Mouse (Mus musculus) WW6 (cell line): ENCODE measurements around the gene Lif.

Experiments used
- DNase-seq: peaks from one replicate; pipeline ENCODE4 v3.0.0-alpha.2; 2013; ENCODE audit warnings: low read depth, low spot score

Gene Lif

DNA sequence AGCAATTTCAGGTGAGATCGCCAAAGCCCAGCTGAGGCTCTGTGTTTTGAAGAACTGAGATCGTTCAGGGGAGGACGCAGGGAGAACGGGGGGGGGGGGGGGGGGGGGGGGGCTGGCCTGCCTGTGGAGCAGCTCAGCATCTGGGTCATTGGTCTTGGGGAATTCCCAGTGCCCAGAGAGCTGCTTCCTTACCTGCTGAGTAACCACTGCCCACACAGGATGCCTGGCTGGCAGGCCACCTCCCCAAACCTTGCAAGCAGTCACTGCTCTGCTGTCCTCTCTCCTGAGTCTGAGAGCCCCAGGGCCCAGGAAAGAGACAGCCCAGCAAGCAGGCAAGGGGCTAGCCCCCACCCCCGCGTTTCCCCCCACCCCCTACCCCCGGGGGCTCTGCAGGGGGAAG is 5.5 kb downstream of the Lif start:
- DNase-seq, result no peak

DNA sequence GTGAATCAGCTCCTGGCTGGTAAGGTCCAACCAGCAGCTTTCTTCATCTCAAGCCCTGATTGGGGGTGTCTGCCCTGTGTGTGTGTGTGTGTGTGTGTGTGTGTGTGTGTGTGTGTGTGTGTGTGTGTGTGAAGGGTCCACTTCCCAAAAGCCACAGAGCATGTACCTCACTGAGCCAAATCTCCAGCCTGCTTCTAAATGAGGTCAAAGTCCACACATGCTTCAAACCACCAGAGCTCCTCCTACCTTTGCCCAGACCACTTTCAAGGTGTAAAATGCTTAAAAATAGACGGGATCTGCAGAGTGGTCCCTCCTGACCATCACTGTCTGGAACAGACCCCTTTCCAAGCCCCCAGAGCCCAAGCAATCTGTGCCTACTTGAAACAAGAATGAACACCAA is 5.9 kb downstream of the Lif start:
- no peak for DNase-seq

DNA sequence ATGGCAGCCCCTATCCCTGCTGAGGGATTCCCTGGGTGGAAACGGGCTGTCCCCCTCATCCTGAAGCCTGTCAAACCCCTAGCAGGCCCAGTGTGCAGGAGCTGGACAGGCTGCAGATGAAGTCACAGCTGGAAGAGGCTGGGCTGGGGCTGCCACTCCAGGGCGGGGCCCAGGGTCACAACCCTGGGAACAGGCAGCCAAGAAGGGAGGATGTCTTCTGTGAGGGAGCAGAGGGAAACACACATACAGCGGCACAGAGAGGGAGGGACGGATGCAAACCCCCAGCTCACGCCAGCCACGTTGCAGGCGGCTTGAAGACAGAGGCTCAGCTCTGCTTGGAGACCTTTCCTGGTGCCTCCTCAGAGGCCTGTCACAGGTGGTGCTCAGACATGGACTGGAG is 6.7 kb downstream of the Lif start:
- DNase-seq, result no peak

GRCm38 (mm10) chr11:4266271-4267201 is 9.2 kb downstream of the Lif start:
- DNase-seq, result no peak

DNA sequence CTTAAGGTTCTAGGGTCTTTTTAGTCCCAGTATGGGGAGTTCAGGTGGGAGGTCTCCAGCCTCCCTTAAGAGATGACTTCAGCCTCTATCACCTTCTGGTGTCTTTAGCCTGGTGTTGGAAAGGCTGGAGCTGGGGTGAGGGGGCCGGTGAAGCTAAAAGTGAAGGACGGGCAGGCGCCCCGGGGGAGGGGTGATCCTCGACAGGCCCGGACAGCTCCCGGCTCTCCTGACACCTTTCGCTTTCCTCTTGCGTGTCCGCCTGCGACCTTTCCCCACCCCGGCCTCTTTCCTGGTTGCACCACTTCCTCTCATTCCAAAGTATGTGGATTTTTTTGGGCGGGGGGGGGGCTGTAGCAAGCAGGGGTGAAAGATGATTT is 9.8 kb downstream of the Lif start:
- no peak for DNase-seq

GRCm38 (mm10) chr11:4268500-4268899 is 11.1 kb downstream of the Lif start:
- DNase-seq, result no peak

GRCm38 (mm10) chr11:4270744-4271459 is 13.5 kb downstream of the Lif start:
- DNase-seq, result peak; percentile 58

DNA sequence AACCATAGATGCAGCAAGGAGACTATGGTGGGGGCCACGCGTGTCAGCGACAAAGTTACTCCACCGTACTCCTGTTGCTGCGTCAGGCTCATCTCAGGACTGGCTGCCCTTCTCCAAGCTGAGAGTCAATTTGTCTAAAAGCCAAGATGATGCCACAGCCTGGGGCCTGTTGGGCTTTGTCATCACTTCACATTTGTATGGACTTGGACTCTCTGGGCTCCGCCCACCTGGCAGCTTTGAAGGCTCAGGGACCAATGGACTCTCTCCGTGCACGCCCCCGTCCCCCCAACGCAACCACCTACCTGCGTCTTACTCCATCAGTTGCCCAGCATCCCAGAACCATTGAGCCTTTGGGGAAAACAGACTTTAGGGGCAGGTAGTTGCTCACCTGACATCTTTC is 14.2 kb downstream of the Lif start:
- DNase-seq, result no peak

GRCm38 (mm10) chr11:4276411-4276861 is 19.1 kb downstream of the Lif start:
- no peak for DNase-seq

- no peak for DNase-seq
Measured at GRCm38 (mm10) chr11:4279909-4280308, 22.6 kb downstream of the Lif start.

DNA sequence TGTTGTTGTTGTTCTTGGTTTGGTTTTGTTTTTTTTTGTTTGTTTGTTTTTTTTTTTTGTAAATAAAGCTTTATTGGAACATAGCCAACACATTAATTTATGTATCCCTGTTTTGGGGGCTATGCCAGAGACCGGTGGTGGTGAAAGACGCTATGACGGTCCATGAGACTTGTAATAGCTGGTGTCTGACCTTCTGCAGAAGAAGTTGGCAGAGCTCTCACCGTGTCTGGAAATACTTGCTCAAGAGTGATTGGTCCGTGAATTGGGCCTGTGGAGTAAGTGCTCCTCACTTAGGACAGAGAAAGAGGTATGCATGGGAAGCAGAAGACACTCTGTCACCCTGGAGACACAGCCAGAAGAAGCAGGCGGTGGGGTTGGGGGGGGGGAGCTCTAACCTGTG is 24.5 kb downstream of the Lif start:
- DNase-seq, result no peak

DNA sequence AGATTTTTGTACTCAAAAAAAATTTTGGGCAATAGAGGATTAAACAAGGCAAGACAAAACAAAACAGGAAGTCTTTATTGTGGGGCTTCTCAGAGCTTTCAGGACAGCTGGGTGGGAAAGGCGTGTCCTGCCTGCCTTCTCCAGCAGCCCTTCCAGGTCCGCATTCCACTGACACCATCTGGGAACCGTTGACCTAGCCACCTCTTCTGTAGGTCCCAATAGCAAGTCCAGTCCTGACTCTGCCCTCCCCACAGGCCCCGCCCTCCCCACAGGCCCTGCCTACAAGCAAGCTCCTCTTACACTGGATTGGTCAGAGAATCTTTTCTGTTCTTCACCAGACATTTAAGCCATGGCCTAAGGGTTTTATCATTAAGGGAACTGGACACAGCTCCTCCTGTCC is 26.3 kb downstream of the Lif start:
- DNase-seq, result no peak

- DNase-seq, result no peak
Measured at GRCm38 (mm10) chr11:4289280-4289679, 31.9 kb downstream of the Lif start.

GRCm38 (mm10) chr11:4291639-4292038 is 34.3 kb downstream of the Lif start:
- DNase-seq, result no peak

DNA sequence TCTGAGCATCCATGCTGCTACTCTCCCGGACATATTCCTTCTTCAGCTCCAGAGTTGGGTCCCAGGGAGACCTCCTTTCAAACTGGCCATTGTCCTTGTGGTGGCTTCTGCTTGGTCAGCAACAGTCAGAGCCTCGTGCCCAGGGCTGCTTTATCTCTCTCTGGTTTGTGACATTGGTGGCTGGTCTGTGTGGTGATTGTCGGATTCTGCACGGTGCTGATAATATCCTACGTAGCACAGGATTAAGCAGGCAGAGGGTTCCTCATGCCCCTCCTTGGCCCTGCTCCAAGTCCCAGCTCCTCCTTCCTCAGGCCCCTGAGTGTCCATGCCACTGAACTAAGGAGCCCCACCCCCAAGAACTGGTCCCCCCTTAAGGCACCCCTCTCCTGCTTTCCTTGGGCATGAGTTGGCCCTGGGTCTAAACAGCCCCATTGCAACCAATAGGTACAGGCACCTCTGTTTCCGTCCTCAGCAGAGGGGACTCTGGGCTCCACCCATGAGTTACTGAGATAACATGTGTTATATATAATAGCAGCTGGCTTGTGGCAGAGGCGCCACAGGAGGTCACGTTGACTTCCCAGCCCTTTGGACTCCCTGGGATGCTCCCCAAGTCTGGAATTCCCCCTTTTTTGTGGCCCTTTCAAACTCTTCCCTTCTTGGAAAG is 35.0 kb downstream of the Lif start:
- no peak for DNase-seq

- DNase-seq, result no peak
Measured at GRCm38 (mm10) chr11:4292888-4293247, 35.5 kb downstream of the Lif start.

GRCm38 (mm10) chr11:4293481-4293880 is 36.1 kb downstream of the Lif start:
- DNase-seq, result no peak

GRCm38 (mm10) chr11:4294047-4294446 is 36.7 kb downstream of the Lif start:
- DNase-seq, result no peak

DNA sequence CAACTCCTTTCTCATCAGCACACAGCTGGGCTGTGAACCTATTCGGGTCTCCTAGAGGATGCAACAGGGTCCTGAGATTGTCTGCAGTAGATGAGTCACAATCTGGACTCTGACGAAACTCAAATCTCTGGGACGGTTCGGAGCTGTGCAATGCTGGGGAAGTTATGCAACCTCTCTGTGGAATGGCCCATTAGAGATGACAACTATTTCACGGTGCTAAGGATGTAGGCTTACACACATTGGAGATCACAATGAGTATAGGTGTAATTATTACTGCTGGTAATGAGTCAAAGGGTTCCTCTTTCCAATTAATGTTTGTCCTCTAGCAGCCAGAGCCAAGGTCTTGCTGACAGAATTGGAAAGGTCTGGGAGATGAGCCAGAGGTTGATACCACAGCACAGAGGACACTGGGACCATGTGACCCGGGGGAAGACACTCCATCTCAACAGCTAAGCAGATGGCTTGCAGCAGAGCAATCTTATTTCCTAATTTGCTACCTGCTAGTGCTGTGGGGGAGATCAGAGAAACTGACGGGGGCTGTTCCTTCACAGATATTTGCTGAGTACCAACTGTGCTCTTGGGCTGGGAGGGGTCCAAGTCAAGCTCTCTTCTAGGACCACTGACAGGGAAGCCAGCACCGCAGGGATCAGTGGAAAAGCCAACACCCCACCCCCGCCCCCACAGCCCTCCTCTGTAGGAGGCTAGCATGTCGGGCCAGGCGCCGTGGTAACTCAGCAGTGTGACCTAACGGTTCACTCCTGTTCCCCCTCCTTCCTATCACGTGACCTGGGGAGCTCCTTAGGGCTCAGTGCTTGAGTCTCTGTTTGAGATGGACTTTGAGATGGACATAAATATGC is 37.4 kb downstream of the Lif start:
- no peak for DNase-seq

DNA sequence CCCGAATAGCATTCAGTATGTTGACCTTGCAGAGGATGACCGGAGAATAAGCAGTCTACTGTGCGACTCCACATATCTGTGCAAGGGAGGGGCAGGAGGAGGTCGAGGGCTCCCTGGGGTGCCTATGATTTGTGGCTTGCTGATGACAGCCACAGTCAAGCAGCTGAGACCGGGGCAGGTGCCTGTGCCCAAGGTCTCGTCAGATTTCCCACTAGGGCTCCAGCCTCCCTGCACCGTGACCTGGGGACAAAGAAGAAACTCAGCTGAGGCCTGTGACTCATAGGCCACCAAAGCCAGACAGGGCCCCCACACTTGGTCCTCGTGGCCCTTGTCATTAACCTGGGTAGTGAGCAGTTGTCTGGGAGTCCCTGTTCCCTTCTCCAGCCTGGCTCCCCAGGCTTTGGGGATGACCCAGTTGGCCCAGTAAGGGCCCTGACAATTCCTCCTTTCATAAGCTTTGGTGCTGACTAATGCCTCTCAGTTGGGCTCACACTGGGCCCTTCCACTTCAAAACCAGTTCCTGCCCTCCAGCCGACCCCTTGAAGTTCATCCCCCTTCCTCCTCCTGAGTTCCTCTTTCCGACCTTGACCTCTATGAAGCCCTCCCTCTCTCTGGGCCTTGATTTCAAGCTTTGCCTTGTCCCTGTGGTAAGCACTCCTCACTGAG is 39.4 kb downstream of the Lif start:
- no peak for DNase-seq

DNA sequence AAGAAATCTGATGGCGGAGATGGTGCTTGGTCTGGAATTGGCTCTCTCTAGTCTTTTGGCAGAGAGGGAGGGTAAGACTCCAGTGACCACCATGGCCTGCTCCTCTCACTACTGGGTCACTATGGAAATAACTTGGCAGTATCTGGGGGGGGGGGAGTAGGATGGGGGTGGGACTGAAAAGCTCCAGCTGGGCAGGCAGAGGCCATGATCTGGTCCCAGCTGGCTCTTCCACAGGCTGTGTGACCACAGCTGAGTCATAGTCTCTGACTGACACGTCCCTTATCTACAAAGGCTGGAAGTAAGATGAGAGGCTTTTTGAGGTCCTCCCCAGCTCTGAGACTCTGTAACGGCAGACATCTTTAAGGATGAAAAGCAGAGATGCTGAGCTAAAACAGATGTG is 40.4 kb downstream of the Lif start:
- DNase-seq, result no peak
